8 mouse cellular contexts compared by ENCODE assay signal in the genomic region with DNA sequence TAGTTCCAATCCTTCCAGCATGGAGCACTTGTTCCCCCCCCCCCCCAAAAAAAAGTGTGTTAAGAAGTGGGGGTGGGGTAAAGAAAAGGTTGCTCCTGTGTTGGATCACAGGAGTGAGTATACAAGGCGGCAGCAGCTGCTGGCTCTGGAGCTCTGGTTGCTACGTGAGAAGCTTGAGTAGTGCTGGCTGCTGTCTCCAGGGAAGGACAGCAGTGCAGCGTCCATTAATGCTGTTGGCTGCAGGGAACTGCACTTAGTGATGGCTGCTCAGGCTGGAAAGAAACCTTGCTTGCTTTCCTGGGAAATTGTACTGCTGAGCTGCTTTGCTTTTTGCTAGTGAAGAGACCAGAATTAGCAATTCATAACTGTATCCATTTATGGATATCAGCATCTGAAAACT. TPM values are rescaled to one million over a fixed set of nuclear protein-coding genes. Genes with fewer than 3 reads are reported as not detected.
DNase-seq lines count a peak whose midpoint lies in the region; ATAC-seq and TF ChIP-seq lines count a peak whose summit lies in the region.

No protein-coding gene starts in this region.

- H3K27ac ChIP-seq in lung, embryonic 14.5 days (ENCODE audit: low read depth) = peak overlapping the region; percentile 59
- H3K27ac ChIP-seq in intestine, postnatal 0 days (ENCODE audit: low read depth, low read length) = peak overlapping the region; percentile 10
- peak overlapping the region; percentile 49 for H3K27ac ChIP-seq in liver, embryonic 15.5 days (replicated peaks)

- H3K4me2 ChIP-seq in lung, embryonic 14.5 days = peak overlapping the region; percentile 73
- H3K4me2 ChIP-seq in intestine, postnatal 0 days (replicated peaks; ENCODE audit: low read depth) = peak overlapping the region; percentile 83
- H3K4me2 ChIP-seq in liver, embryonic 15.5 days = peak overlapping the region; percentile 85

- H3K9ac ChIP-seq in lung, embryonic 14.5 days = peak overlapping the region; percentile 99
- H3K9ac ChIP-seq in intestine, postnatal 0 days (ENCODE audit: low read depth, low read length) = no peak overlapping the region
- H3K9ac ChIP-seq in liver, embryonic 15.5 days = peak overlapping the region; percentile 55

- no peaks in the 10 kb centered on the region for H3K27me3 ChIP-seq in lung, embryonic 14.5 days (ENCODE audit: insufficient read depth, low read length)
- H3K27me3 ChIP-seq in intestine, postnatal 0 days (replicated peaks; ENCODE audit: control insufficient read depth, insufficient read depth, low read length) = no peaks in the 10 kb centered on the region
- no peaks in the 10 kb centered on the region for H3K27me3 ChIP-seq in liver, embryonic 15.5 days

- peak overlapping the region; percentile 95 for H3K4me3 ChIP-seq in lung, embryonic 14.5 days (ENCODE audit: low read depth, low read length)
- H3K4me3 ChIP-seq in intestine, postnatal 0 days (ENCODE audit: low read depth, low read length) = peak overlapping the region; percentile 91
- H3K4me3 ChIP-seq in liver, embryonic 15.5 days (replicated peaks) = peak overlapping the region; percentile 73

- no peak for TF ChIP-seq CTCF in lung, embryonic 14.5 days (IDR thresholded peaks at IDR 0.05; ENCODE audit: low read depth)
- no peak for TF ChIP-seq CTCF in intestine, postnatal 0 days (IDR thresholded peaks at IDR 0.05; ENCODE audit: low read depth)

- whole genome bisulfite sequencing in lung, embryonic 14.5 days = 0% methylated on average over 3 of the region's 3 CpGs
- WGBS in intestine, postnatal 0 days = 0% methylated on average over 3 of the region's 3 CpGs
- 8% methylated on average over 3 of the region's 3 CpGs for WGBS in liver, embryonic 15.5 days (ENCODE audit: insufficient replicate concordance)

- peak; percentile 79 for DNase-seq in lung, embryonic 14.5 days
- no peak for DNase-seq in lung, postnatal 25 days (ENCODE audit: low spot score)
- peak; percentile 22 for DNase-seq in c-Kit-positive CD71-positive TER-119-positive erythroid progenitor cells, embryonic 14.5 days (ENCODE audit: low spot score)
- DNase-seq in gastrocnemius, postnatal 36 days = peak; percentile 21 to 26
- peak; percentile 55 to 74 for DNase-seq in right cerebral cortex, postnatal 10 days (ENCODE audit: low spot score in 2 of 2)
- no peak for DNase-seq in spleen, adult 12 weeks (ENCODE audit: low spot score)

- no peaks in the 10 kb centered on the region for H3K9me3 ChIP-seq in lung, embryonic 14.5 days (ENCODE audit: low read depth, low read length)
- H3K9me3 ChIP-seq in intestine, postnatal 0 days (ENCODE audit: control insufficient read depth) = no peaks in the 10 kb centered on the region
- H3K9me3 ChIP-seq in liver, embryonic 15.5 days (replicated peaks) = no peaks in the 10 kb centered on the region

- peaks cover 7% of the 10 kb centered on the region; the same call in 1 of the 2 replicates for H3K4me1 ChIP-seq in lung, embryonic 14.5 days (ENCODE audit: insufficient read depth)
- H3K4me1 ChIP-seq in intestine, postnatal 0 days (replicated peaks; ENCODE audit: control insufficient read depth, insufficient read depth, low read length) = no peaks in the 10 kb centered on the region
- peaks cover 40% of the 10 kb centered on the region for H3K4me1 ChIP-seq in liver, embryonic 15.5 days (replicated peaks)

- no peak for ATAC-seq in lung, embryonic 14.5 days (ENCODE audit: insufficient read depth)
- ATAC-seq in intestine, postnatal 0 days = no peak
- ATAC-seq in liver, embryonic 15.5 days (ENCODE audit: insufficient read depth) = no peak

- peaks cover 5% of the 10 kb centered on the region; the same call in 1 of the 2 replicates for H3K36me3 ChIP-seq in lung, embryonic 14.5 days (ENCODE audit: insufficient read depth)
- H3K36me3 ChIP-seq in intestine, postnatal 0 days (ENCODE audit: control insufficient read depth, insufficient read depth) = no peaks in the 10 kb centered on the region
- 0 out of 2 replicates have a peak, but pooled peaks cover 3% of the 10 kb centered on the region for H3K36me3 ChIP-seq in liver, embryonic 15.5 days (replicated peaks)

- intact Hi-C loops in gastrocnemius, postnatal 36 days (cut with DNase I) = loop anchor here (2.0 to 10.0 kb wide), 2 partner anchors 31 to 225 kb away; partner anchors contain the start of gene Brpf1

RNA-seq across cellular contexts. Expression of gene Setd5, which starts 2.3 kb away (rescaled TPM):
- polyA plus RNA-seq in lung, embryonic 14.5 days (2014; fragmentation: Nextera tagmentation; extraction: Ambion mirVana) = 96.9 and 102 TPM in 2 replicates
- total RNA-seq in gastrocnemius, postnatal 36 days (2021) = 10 to 100 TPM; 20.4 to 25.6 TPM
- polyA plus RNA-seq in intestine, postnatal 0 days (2015; fragmentation: Nextera tagmentation; extraction: Ambion mirVana) = 32.2 and 32.9 TPM in 2 replicates
- 17.1 and 18.1 TPM in 2 replicates for polyA plus RNA-seq in liver, embryonic 15.5 days (2015; fragmentation: Nextera tagmentation; extraction: Ambion mirVana)

RNA-seq across cellular contexts. Expression of gene Thumpd3, which starts 33.5 kb away (rescaled TPM):
- polyA plus RNA-seq in lung, embryonic 14.5 days (2014; fragmentation: Nextera tagmentation; extraction: Ambion mirVana) = 41.6 and 46.3 TPM in 2 replicates
- total RNA-seq in gastrocnemius, postnatal 36 days (2021) = 10 to 100 TPM; 11.5 to 16.0 TPM
- 36.0 and 36.6 TPM in 2 replicates for polyA plus RNA-seq in intestine, postnatal 0 days (2015; fragmentation: Nextera tagmentation; extraction: Ambion mirVana)
- polyA plus RNA-seq in liver, embryonic 15.5 days (2015; fragmentation: Nextera tagmentation; extraction: Ambion mirVana) = 31.7 and 32.1 TPM in 2 replicates

Comparison
In these comparisons a context has a peak if more than half of its experiments do, and no peak if none do; other contexts are left out.
1. DNase-seq: peak in lung, embryonic 14.5 days (single experiment), c-Kit-positive CD71-positive TER-119-positive erythroid progenitor cells, embryonic 14.5 days (single experiment), gastrocnemius, postnatal 36 days (2 of 2) and right cerebral cortex, postnatal 10 days (2 of 2); none in lung, postnatal 25 days (single experiment) and spleen, adult 12 weeks (single experiment).
2. Peak in every context shown above with its lines, with median percentiles within 50 percentile points of each other: H3K27ac ChIP-seq, H3K4me2 ChIP-seq and H3K4me3 ChIP-seq.